Mouse (Mus musculus): ENCODE results near the gene Sdad1. TPM values are rescaled to one million over a fixed set of nuclear protein-coding genes. Genes with fewer than 3 reads are reported as not detected.

Gene Sdad1
- total and polyA plus RNA-seq, 3 experiments: 62.6 to 85.3 (median 76.9) TPM

DNA sequence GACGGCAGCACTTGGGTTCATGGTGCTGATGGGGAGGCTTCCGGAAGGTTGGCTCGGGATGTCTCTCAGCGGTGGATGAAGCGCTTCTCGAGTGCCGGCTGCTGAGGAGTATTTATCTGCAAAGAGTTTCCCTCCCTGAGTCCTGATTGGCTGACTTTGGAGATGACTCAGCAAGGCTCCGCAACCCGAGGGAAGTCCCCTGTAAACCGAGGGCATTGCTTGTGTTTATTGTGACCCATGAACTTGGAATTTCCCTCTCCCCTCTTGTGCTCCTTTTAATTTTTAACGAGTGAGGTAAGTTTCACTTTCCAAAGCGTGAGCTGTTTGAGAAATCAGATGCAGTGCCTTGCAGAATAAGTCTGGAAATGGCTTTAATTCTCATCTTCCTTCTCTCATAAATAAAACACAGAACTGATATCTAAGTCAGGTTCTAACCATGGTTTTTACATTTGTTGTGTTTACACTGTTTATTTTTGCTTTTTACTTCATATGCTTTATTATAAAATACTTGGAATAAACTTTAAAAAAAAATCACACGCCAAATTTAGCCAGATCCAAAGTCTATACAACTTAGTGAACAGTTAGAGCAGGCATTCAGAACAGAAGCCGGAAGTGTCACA lies 38.6 kb upstream of the Sdad1 start, which contains the start of gene Cxcl10:
Cxcl10 (minus strand) TSS at position 96 of the 620 bp plus-strand sequence.
- H3K9me3 ChIP-seq (replicated peaks): no peaks in the 10 kb centered on the region
- no peak for TF ChIP-seq CTCF (IDR thresholded peaks at IDR 0.05; ENCODE audit: low read depth, low read length)
- no peak for TF ChIP-seq POLR2AphosphoS5 (IDR thresholded peaks at IDR 0.05; ENCODE audit: insufficient replicate concordance, low read depth, low read length)
- TF ChIP-seq GATA2 (IDR thresholded peaks at IDR 0.05; ENCODE audit: borderline replicate concordance, low read depth, low read length): no peak
- no peak for TF ChIP-seq TAL1 (conservative IDR thresholded peaks at IDR 0.05; ENCODE audit: low read depth, low read length)
- TF ChIP-seq GATA1 (IDR thresholded peaks at IDR 0.05; ENCODE audit: borderline replicate concordance, low read length): no peak
- ATAC-seq (ENCODE audit: extremely low read depth, insufficient number of reproducible peaks, low FRiP score, poor library complexity, severe bottlenecking) (peak; percentile 57), DNase-seq (ENCODE audit: low spot score) (peak; percentile 20)
- peaks cover 30% of the 10 kb centered on the region for H3K27me3 ChIP-seq (ENCODE audit: insufficient read depth, low read length)
- H3K4me1 ChIP-seq (ENCODE audit: insufficient read depth, low read depth, low read length): peaks cover 35% of the 10 kb centered on the region
- H3K36me3 ChIP-seq (replicated peaks): no peaks in the 10 kb centered on the region
- H3K4me3 ChIP-seq (ENCODE audit: low read depth, low read length): no peak within 1 kb of the TSS; the same call in 1 of the 2 replicates

DNA sequence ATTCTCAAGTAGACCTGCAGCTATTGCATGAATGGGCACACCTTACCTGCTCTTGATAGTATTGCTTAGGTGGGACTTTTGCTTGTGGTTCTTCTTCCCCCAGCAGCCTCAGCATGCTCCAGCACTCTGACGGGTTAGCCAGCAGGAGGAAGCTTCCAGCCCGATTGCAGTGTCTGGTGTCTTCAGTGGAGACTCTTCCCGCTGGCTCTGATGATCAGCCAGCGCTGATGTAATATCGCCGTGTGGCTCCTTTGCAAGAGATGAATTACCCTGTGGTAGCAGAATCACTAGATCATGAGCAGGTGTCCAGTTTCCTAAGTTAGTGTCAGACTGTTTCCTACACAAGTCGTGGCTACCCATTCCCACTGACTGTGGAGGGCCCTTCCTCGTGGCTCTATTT lies 34.7 kb upstream of the Sdad1 start:
- ATAC-seq (ENCODE audit: extremely low read depth, insufficient number of reproducible peaks, low FRiP score, poor library complexity, severe bottlenecking): no peak
- TF ChIP-seq POLR2AphosphoS5 (IDR thresholded peaks at IDR 0.05; ENCODE audit: insufficient replicate concordance, low read depth, low read length) (no peak), TAL1 (conservative IDR thresholded peaks at IDR 0.05; ENCODE audit: low read depth, low read length) (no peak), GATA1 (IDR thresholded peaks at IDR 0.05; ENCODE audit: borderline replicate concordance, low read length) (no peak), CTCF (IDR thresholded peaks at IDR 0.05; ENCODE audit: low read depth, low read length) (no peak), GATA2 (IDR thresholded peaks at IDR 0.05; ENCODE audit: borderline replicate concordance, low read depth, low read length) (no peak)

DNA sequence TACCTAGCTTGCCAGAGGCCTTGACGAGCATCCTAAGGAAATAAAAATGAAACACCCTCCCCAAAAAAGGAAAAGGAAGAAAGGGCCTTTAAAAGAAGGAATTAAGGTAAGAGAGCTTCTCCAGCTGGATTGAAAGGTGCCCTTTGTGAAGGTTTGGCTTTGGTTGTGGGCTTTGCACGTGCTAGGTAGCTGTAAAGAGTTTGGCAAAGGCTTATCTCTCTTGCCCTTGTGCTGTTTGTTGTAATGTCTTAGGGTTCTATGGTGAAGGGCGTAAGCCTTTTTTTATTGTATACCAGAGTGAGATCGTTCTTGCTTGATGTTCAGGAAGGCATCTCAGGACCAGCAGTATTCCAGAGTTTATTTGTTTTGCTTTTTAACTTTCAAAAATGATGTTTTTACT lies 30.3 kb upstream of the Sdad1 start:
- DNase-seq (ENCODE audit: low spot score): no peak

More for the DNA sequence above, 34.7 kb upstream of the Sdad1 start:
- no peak for DNase-seq (ENCODE audit: low spot score)
- Histone ChIP-seq H3K4me3 (ENCODE audit: low read depth, low read length) (no peak overlapping the region), H3K9me3 (replicated peaks) (no peaks in the 10 kb centered on the region), H3K27me3 (ENCODE audit: insufficient read depth, low read length) (peaks cover 31% of the 10 kb centered on the region), H3K4me1 (ENCODE audit: insufficient read depth, low read depth, low read length) (peaks cover 21% of the 10 kb centered on the region), H3K36me3 (replicated peaks) (no peaks in the 10 kb centered on the region)

DNA sequence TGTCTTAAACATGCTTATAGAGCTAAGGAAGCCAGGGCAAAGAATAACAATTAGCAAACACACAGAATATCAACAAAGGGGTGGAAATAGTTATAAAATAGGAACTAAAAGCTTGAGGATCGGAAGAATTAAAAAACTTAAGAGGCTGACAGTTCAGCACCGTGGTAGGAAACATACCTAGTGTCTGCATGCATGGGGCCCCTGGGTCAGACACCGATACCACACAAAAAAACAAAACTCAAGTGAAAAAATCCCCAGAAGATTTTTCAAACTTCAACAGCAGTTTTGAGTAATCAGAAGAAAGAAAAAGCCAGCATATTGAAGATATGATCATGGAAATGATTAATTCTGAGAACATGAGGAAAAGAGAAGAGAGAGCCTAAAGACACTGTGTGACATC lies 26.5 kb upstream of the Sdad1 start:
- ATAC-seq (ENCODE audit: extremely low read depth, insufficient number of reproducible peaks, low FRiP score, poor library complexity, severe bottlenecking) (no peak), DNase-seq (ENCODE audit: low spot score) (no peak)
- Histone ChIP-seq H3K27me3 (ENCODE audit: insufficient read depth, low read length) (peaks cover 29% of the 10 kb centered on the region), H3K36me3 (replicated peaks) (no peaks in the 10 kb centered on the region), H3K4me3 (ENCODE audit: low read depth, low read length) (no peak overlapping the region), H3K9me3 (replicated peaks) (no peaks in the 10 kb centered on the region), H3K4me1 (ENCODE audit: insufficient read depth, low read depth, low read length) (no peaks in the 10 kb centered on the region)
- no peak for TF ChIP-seq GATA2 (IDR thresholded peaks at IDR 0.05; ENCODE audit: borderline replicate concordance, low read depth, low read length)
- TF ChIP-seq TAL1 (conservative IDR thresholded peaks at IDR 0.05; ENCODE audit: low read depth, low read length): no peak
- TF ChIP-seq POLR2AphosphoS5 (IDR thresholded peaks at IDR 0.05; ENCODE audit: insufficient replicate concordance, low read depth, low read length): no peak
- no peak for TF ChIP-seq CTCF (IDR thresholded peaks at IDR 0.05; ENCODE audit: low read depth, low read length)
- TF ChIP-seq GATA1 (IDR thresholded peaks at IDR 0.05; ENCODE audit: borderline replicate concordance, low read length): no peak

More for the DNA sequence above, 30.3 kb upstream of the Sdad1 start:
- H3K27me3 ChIP-seq (ENCODE audit: insufficient read depth, low read length): peaks cover 25% of the 10 kb centered on the region
- no peak for TF ChIP-seq GATA1 (IDR thresholded peaks at IDR 0.05; ENCODE audit: borderline replicate concordance, low read length)
- no peak for TF ChIP-seq TAL1 (conservative IDR thresholded peaks at IDR 0.05; ENCODE audit: low read depth, low read length)
- no peak for TF ChIP-seq CTCF (IDR thresholded peaks at IDR 0.05; ENCODE audit: low read depth, low read length)
- no peak for TF ChIP-seq GATA2 (IDR thresholded peaks at IDR 0.05; ENCODE audit: borderline replicate concordance, low read depth, low read length)
- TF ChIP-seq POLR2AphosphoS5 (IDR thresholded peaks at IDR 0.05; ENCODE audit: insufficient replicate concordance, low read depth, low read length): no peak
- H3K9me3 ChIP-seq (replicated peaks): no peaks in the 10 kb centered on the region
- H3K4me3 ChIP-seq (ENCODE audit: low read depth, low read length): no peak overlapping the region
- no peaks in the 10 kb centered on the region for H3K4me1 ChIP-seq (ENCODE audit: insufficient read depth, low read depth, low read length)
- H3K36me3 ChIP-seq (replicated peaks): no peaks in the 10 kb centered on the region
- no peak for ATAC-seq (ENCODE audit: extremely low read depth, insufficient number of reproducible peaks, low FRiP score, poor library complexity, severe bottlenecking)

DNA sequence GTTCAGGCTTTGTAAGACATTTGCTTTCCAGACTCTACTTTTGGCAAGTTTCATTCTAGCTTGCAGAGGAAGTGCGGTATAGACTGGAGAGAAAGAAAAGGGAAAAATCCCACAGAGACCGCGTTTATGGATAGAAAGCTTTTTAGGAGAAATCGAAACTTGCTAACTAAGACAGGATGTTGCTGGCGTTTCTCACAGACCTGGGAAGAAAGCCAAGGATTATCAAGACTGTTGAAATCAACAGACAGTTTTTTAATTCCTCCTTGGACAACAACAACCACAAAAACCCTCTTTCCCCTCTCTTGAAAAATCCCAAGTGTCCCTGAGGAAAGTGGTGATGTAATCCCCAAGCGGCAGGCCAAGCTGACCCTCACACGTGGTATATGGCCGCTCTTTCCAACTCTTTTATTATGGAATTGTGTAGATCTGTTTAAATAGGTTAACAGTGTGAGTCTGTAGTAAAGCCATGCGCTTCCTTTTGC lies 22.1 kb upstream of the Sdad1 start:
- ATAC-seq (ENCODE audit: extremely low read depth, insufficient number of reproducible peaks, low FRiP score, poor library complexity, severe bottlenecking) (no peak), DNase-seq (ENCODE audit: low spot score) (no peak)
- TF ChIP-seq CTCF (IDR thresholded peaks at IDR 0.05; ENCODE audit: low read depth, low read length) (no peak), TAL1 (conservative IDR thresholded peaks at IDR 0.05; ENCODE audit: low read depth, low read length) (no peak), POLR2AphosphoS5 (IDR thresholded peaks at IDR 0.05; ENCODE audit: insufficient replicate concordance, low read depth, low read length) (no peak), GATA2 (IDR thresholded peaks at IDR 0.05; ENCODE audit: borderline replicate concordance, low read depth, low read length) (no peak), GATA1 (IDR thresholded peaks at IDR 0.05; ENCODE audit: borderline replicate concordance, low read length) (no peak)
- H3K9me3 ChIP-seq (replicated peaks): no peaks in the 10 kb centered on the region
- peaks cover 27% of the 10 kb centered on the region for H3K27me3 ChIP-seq (ENCODE audit: insufficient read depth, low read length)
- H3K4me3 ChIP-seq (ENCODE audit: low read depth, low read length): no peak overlapping the region
- H3K4me1 ChIP-seq (ENCODE audit: insufficient read depth, low read depth, low read length): peaks cover 5% of the 10 kb centered on the region
- H3K36me3 ChIP-seq (replicated peaks): no peaks in the 10 kb centered on the region

DNA sequence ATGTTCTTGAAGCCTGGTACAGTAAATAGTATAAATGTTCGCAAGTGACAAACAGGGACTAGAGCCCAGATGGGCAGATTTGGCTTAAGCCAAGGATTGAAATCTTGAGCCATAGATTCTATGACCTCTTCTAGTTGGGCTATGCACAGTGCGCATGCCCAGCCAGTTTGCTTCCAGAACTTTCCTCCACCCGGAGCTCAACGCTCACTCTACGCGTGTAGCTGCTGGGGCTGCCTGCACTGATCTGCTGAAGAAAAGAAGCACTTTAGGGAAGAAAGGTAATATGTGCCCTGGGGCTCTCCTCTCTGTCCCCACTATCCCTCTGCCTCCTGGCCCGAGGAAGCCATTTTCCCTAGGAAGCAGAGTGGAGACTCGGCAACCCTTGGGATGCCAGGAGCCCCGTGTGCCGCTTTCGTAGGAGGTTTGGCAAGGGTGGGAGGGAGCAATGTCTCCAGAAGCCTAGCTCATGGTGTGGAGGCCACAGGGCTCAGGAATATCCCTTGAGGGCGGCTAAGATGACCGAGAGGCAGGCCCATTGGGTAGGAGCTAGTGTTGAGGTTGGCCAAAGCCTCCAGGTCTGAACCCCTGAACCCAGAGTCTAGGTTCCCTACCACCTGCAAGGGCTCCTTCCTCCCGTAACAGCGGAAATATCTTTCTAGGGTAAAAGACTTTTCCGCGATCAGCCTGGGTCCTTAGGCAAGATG lies 21.5 kb upstream of the Sdad1 start, which contains the start of gene Art3:
Art3 (plus strand) TSS at position 193 of the 704 bp plus-strand sequence.
- ATAC-seq (ENCODE audit: extremely low read depth, insufficient number of reproducible peaks, low FRiP score, poor library complexity, severe bottlenecking): no peak
- Histone ChIP-seq H3K27me3 (ENCODE audit: insufficient read depth, low read length) (peaks cover 32% of the 10 kb centered on the region), H3K9me3 (replicated peaks) (no peaks in the 10 kb centered on the region), H3K4me3 (ENCODE audit: low read depth, low read length) (no peak within 1 kb of the TSS), H3K36me3 (replicated peaks) (no peaks in the 10 kb centered on the region), H3K4me1 (ENCODE audit: insufficient read depth, low read depth, low read length) (peaks cover 11% of the 10 kb centered on the region)
- DNase-seq (ENCODE audit: low spot score): no peak
- TF ChIP-seq CTCF (IDR thresholded peaks at IDR 0.05; ENCODE audit: low read depth, low read length) (no peak), GATA2 (IDR thresholded peaks at IDR 0.05; ENCODE audit: borderline replicate concordance, low read depth, low read length) (no peak), POLR2AphosphoS5 (IDR thresholded peaks at IDR 0.05; ENCODE audit: insufficient replicate concordance, low read depth, low read length) (no peak), GATA1 (IDR thresholded peaks at IDR 0.05; ENCODE audit: borderline replicate concordance, low read length) (no peak), TAL1 (conservative IDR thresholded peaks at IDR 0.05; ENCODE audit: low read depth, low read length) (no peak)

Data from G1E (cell line).